Mouse (Mus musculus) cerebellum, adult 2 months (tissue): Measurements from ENCODE around the gene 2510009E07Rik.

ENCODE experiments used
- CTCF ChIP-seq: fragments of 200-500 bp; IDR thresholded peaks from 2 replicates; pipeline ENCODE4 v1.5.1; 2011; ENCODE audit warnings: low read depth, mild to moderate bottlenecking, control low read depth, low read length, moderate library complexity, borderline replicate concordance; ENCODE audit not compliant: insufficient read depth
- POLR2A ChIP-seq: fragments of 200-500 bp; IDR thresholded peaks from 2 replicates; pipeline ENCODE4 v1.6.1; 2011; ENCODE audit warnings: low read length, control low read depth, borderline replicate concordance; ENCODE audit not compliant: insufficient read depth

DNA sequence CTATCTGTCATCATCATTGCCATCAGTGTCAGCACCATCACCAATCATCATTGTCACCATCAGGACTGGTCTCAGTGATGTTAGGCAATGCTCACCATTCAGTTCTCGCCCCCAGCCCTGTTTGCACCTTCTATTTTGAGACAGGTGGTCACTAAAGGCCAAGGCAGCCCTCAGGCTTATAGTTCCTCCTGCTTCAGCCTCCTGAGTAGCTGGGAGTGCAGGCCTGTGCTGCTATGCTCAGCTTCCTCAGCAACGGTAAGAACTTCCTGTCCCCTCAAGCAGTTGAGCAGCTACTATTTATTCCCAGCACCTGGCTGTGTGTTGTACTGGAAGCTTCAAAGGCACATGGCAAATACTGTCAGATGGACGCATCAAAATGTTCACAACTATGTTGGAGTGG lies 3.7 kb upstream of the 2510009E07Rik start:
- TF ChIP-seq POLR2A (no peak), CTCF (no peak)
